ENCODE assay signal across 8 mouse cellular contexts in the genomic region with DNA sequence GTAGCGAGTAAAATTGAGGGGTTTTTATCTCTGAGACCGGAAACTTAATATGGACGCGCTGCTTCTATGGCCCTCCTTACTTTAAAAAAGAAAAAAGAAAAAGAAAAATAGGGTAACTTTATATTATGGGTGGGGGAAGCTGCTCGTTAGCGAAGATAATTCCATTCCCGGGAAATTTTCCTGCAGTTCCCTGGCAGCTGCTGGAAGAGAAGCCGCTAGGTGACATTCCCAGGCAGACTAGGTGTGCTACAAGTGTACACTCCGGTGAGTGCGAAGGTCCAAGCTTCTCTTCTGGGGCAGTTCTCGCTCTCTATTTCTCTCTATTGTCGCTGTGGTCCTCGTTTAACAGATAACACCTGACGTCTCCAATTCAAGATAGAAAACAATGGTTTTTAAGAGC. TPM values are rescaled to one million over a fixed set of nuclear protein-coding genes. Genes with fewer than 3 reads are reported as not detected.
DNase-seq lines count a peak whose midpoint lies in the region; ATAC-seq and TF ChIP-seq lines count a peak whose summit lies in the region.

No protein-coding gene starts in this region.

- no peak for TF ChIP-seq EP300 in heart, adult 2 months (IDR thresholded peaks at IDR 0.05; ENCODE audit: insufficient read depth, low read depth, low read length)

- H3K27ac ChIP-seq in heart, adult 2 months, result no peak overlapping the region
- peak overlapping the region; percentile 82 for H3K27ac ChIP-seq in forebrain, postnatal 0 days (ENCODE audit: low read depth, low read length)
- no peak overlapping the region for H3K27ac ChIP-seq in liver, embryonic 16.5 days (ENCODE audit: low read length)

- peaks cover 1% of the 10 kb centered on the region; the same call in 1 of the 2 replicates for H3K4me1 ChIP-seq in heart, adult 2 months (ENCODE audit: control insufficient read depth, insufficient read depth, low read length)
- H3K4me1 ChIP-seq in forebrain, postnatal 0 days (ENCODE audit: insufficient read depth), result 0 out of 2 replicates have a peak, but pooled peaks cover 21% of the 10 kb centered on the region
- H3K4me1 ChIP-seq in liver, embryonic 16.5 days (ENCODE audit: control insufficient read depth, low read depth, low read length), result no peaks in the 10 kb centered on the region; the same call in 1 of the 2 replicates

- no peaks in the 10 kb centered on the region for H3K36me3 ChIP-seq in heart, adult 2 months (ENCODE audit: control insufficient read depth, insufficient read depth, low read length)
- H3K36me3 ChIP-seq in forebrain, postnatal 0 days (ENCODE audit: insufficient read depth), result no peaks in the 10 kb centered on the region
- H3K36me3 ChIP-seq in liver, embryonic 16.5 days (ENCODE audit: control insufficient read depth, insufficient read depth), result no peaks in the 10 kb centered on the region

- no peaks in the 10 kb centered on the region for H3K9me3 ChIP-seq in forebrain, postnatal 0 days (ENCODE audit: low read length)
- H3K9me3 ChIP-seq in liver, embryonic 16.5 days (replicated peaks; ENCODE audit: control insufficient read depth, low read length), result no peaks in the 10 kb centered on the region

- H3K27me3 ChIP-seq in heart, adult 2 months (ENCODE audit: control insufficient read depth, insufficient read depth, low read length), result no peaks in the 10 kb centered on the region
- H3K27me3 ChIP-seq in forebrain, postnatal 0 days (ENCODE audit: insufficient read depth, low read length), result no peaks in the 10 kb centered on the region
- peaks cover 34% of the 10 kb centered on the region for H3K27me3 ChIP-seq in liver, embryonic 16.5 days (ENCODE audit: control insufficient read depth, insufficient read depth, low read depth, low read length)

- intact Hi-C loops in heart, adult 2 months (cut with DNase I), result no loop called here

- peak overlapping the region; percentile 68 for H3K4me3 ChIP-seq in heart, adult 2 months
- H3K4me3 ChIP-seq in forebrain, postnatal 0 days (ENCODE audit: low read depth, low read length), result peak overlapping the region; percentile 61
- H3K4me3 ChIP-seq in liver, embryonic 16.5 days (ENCODE audit: low read depth, low read length), result peak overlapping the region; percentile 60

- no peak for DNase-seq in heart, adult 2 months
- no peak for DNase-seq in heart, adult 11 months
- DNase-seq in 3134 (ENCODE audit: extremely low read depth, insufficient read length, low spot score), result peak; percentile 16
- no peak for DNase-seq in forebrain, postnatal 0 days
- no peak for DNase-seq in spleen, postnatal 10 days (ENCODE audit: low spot score in 2 of 2)
- no peak for DNase-seq in right cerebral cortex, adult 18-20 months

- peak overlapping the region; percentile 80 for H3K4me2 ChIP-seq in forebrain, postnatal 0 days (ENCODE audit: low read depth)
- peak overlapping the region; percentile 72 for H3K4me2 ChIP-seq in liver, embryonic 16.5 days (ENCODE audit: low read depth, low read length)

- H3K9ac ChIP-seq in heart, adult 2 months (ENCODE audit: low read depth, low read length), result no peak overlapping the region
- peak overlapping the region; percentile 71 for H3K9ac ChIP-seq in forebrain, postnatal 0 days
- no peak overlapping the region for H3K9ac ChIP-seq in liver, embryonic 16.5 days (ENCODE audit: low read depth, low read length)

- 17% methylated on average over 14 of the region's 14 CpGs for WGBS in heart, adult 2 months
- 5% methylated on average over 14 of the region's 14 CpGs for WGBS in forebrain, postnatal 0 days
- WGBS in liver, embryonic 16.5 days (ENCODE audit: insufficient replicate concordance), result 6% methylated on average over 14 of the region's 14 CpGs

- no peaks in the 10 kb centered on the region for H3K79me2 ChIP-seq in heart, adult 2 months (replicated peaks; ENCODE audit: control insufficient read depth, insufficient read depth, low read length)

- TF ChIP-seq POLR2A in heart, adult 2 months (IDR thresholded peaks at IDR 0.05; ENCODE audit: insufficient read depth, low read depth, low read length), result no peak

- ATAC-seq in forebrain, postnatal 0 days, result no peak
- ATAC-seq in liver, embryonic 16.5 days (ENCODE audit: low read depth), result no peak
- ATAC-seq in inflammation-experienced regulatory T-cells, adult 6 months, result no peak

- TF ChIP-seq CTCF in heart, adult 2 months (IDR thresholded peaks at IDR 0.05), result no peak
- no peak for TF ChIP-seq CTCF in forebrain, postnatal 0 days (IDR thresholded peaks at IDR 0.05; ENCODE audit: low read depth)

RNA-seq across cellular contexts. Expression of gene Tiam2, which starts 1.0 kb away (rescaled TPM):
- total RNA-seq in heart, adult 2 months (2021), result 1 to 10 TPM; 2.3 to 2.7 TPM
- polyA plus RNA-seq in heart, adult 2 months (2012; rRNA removed), result 1.1 and 1.7 TPM in 2 replicates
- total RNA-seq in forebrain, postnatal 0 days (2014; rRNA removed), result 71.5 and 96.0 TPM in 2 replicates
- 26.3 and 26.4 TPM in 2 replicates for polyA plus RNA-seq in forebrain, postnatal 0 days (2015; fragmentation: Nextera tagmentation; extraction: Ambion mirVana)
- 0.72 and 0.86 TPM in 2 replicates for polyA plus RNA-seq in liver, embryonic 16.5 days (2015; fragmentation: Nextera tagmentation; extraction: Ambion mirVana)
- 1 to 10 TPM; 1.3 to 2.1 (median 1.6) TPM for polyA plus RNA-seq in inflammation-experienced regulatory T-cells, adult 6 months (2017; shearing (Covaris generic))
